Mouse (Mus musculus): ENCODE data around the gene Kcne2.

GRCm38 (mm10) chr16:92330966-92331365 lies 38.8 kb downstream of the Kcne2 start:
- TF ChIP-seq FLI1 (IDR thresholded peaks at IDR 0.05; ENCODE audit: low read length), result no peak
- TF ChIP-seq GATA1 (IDR thresholded peaks at IDR 0.05; ENCODE audit: borderline replicate concordance, low read length), result no peak

All from megakaryocyte, embryonic 14.5 days (primary cell).